Mouse (Mus musculus) 416B (cell line): ENCODE measurements around the gene Tmem216.

Experiments
- DNase-seq: peaks from one replicate; pipeline ENCODE4 v3.0.0; 2011; ENCODE audit warnings: low read depth

Gene Tmem216

DNA sequence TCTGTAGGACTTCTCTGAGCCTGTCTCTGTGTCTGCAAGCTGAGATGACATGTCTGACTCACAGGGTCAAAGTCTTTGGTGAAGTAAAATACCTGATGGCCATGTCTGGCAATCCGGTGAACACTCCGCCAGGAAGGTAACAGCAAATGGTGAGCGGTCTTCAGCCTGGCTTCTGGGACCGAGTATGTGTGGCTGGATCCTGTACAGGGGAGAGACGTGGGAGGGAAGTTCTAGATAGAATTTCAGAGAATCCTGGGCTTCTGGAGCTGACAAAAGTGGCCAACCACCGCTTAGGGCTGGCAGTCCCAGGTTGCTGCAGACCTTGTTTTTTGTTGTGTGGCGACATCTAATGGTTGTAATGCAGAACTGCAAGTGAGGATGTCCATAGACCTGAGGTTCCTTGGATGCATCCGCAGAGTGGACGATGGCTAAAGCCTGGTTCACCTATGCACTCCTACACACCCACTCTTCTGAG is 69.7 kb downstream of the Tmem216 start:
- peak; percentile 78 for DNase-seq
